Mouse (Mus musculus) liver, adult 2 months (tissue): ENCODE data around the gene Dbh. TPM values are rescaled to one million over a fixed set of nuclear protein-coding genes. Genes with fewer than 3 reads are reported as not detected.

Source experiments
- DNase-seq: peaks from one replicate; pipeline ENCODE4 v3.0.0-alpha.2; 2011; ENCODE audit warnings: low read depth, low spot score; ENCODE audit errors: extremely low read depth
- H3K27ac ChIP-seq: fragments of 200-500 bp; replicated peaks from 2 replicates; pipeline ENCODE4 v1.5.1; 2012; ENCODE audit warnings: low read depth, mild to moderate bottlenecking, control low read depth, inconsistent platforms, low read length; ENCODE audit not compliant: insufficient read depth
- H3K27me3 ChIP-seq: fragments of 200-500 bp; 2 replicates; pipeline ENCODE4 v1.6.1; 2012; ENCODE audit warnings: mild to moderate bottlenecking, moderate library complexity, low read length, inconsistent platforms; ENCODE audit not compliant: control insufficient read depth, insufficient read depth
- H3K36me3 ChIP-seq: fragments of 200-500 bp; 2 replicates; pipeline ENCODE4 v1.6.1; 2012; ENCODE audit warnings: low read length, inconsistent platforms; ENCODE audit not compliant: control insufficient read depth, insufficient read depth
- H3K4me1 ChIP-seq: fragments of 200-500 bp; 2 replicates; pipeline ENCODE4 v1.6.1; 2011; ENCODE audit warnings: low read length; ENCODE audit not compliant: control insufficient read depth, insufficient read depth
- H3K4me3 ChIP-seq: fragments of 200-500 bp; 2 replicates; pipeline ENCODE4 v1.5.1; 2011; ENCODE audit warnings: low read depth, mild to moderate bottlenecking, control low read depth, low read length, moderate library complexity; ENCODE audit not compliant: insufficient read depth
- H3K79me2 ChIP-seq: fragments of 200-500 bp; 2 replicates; pipeline ENCODE4 v1.6.1; 2012; ENCODE audit warnings: inconsistent platforms, mild to moderate bottlenecking, low read length, moderate library complexity; ENCODE audit not compliant: control insufficient read depth, insufficient read depth
- H3K9ac ChIP-seq: fragments of 200-500 bp; 2 replicates; pipeline ENCODE4 v1.6.1; 2012; ENCODE audit warnings: low read depth, mild to moderate bottlenecking, control low read depth, inconsistent platforms, low read length
- CTCF ChIP-seq: fragments of 200-500 bp; IDR thresholded peaks from 2 replicates; pipeline ENCODE4 v1.5.1; 2011; ENCODE audit warnings: low read depth, low read length, control low read depth
- POLR2A ChIP-seq: fragments of 200-500 bp; IDR thresholded peaks from 2 replicates; pipeline ENCODE4 v1.6.1; 2011; ENCODE audit warnings: low read length, control low read depth; ENCODE audit not compliant: insufficient read depth; ENCODE audit errors: extremely low read depth
- WGBS: fragments of 180-500 bp; shearing (Covaris S2); methylation state at CpG from one replicate; pipeline ENCODE4 v1.1.7; 2018; 5-methylcytosine and 5-hydroxymethylcytosine counted together
- polyA plus RNA-seq: library from polyadenylated mRNA; depleted of rRNA; stranded (reverse); fragments of >200 nt; gene quantifications from 2 replicates; pipeline ENCODE4 v1.2.3, GENCODE M21; 2012
- total RNA-seq: library from RNA; depleted of rRNA; stranded (reverse); fragments of >200 nt; gene quantifications from 2 replicates; pipeline ENCODE4 v1.2.3, GENCODE M21; 2014

Dbh gene
- total and polyA plus RNA-seq, 2 experiments: under 0.01 TPM; not detected in 1

DNA sequence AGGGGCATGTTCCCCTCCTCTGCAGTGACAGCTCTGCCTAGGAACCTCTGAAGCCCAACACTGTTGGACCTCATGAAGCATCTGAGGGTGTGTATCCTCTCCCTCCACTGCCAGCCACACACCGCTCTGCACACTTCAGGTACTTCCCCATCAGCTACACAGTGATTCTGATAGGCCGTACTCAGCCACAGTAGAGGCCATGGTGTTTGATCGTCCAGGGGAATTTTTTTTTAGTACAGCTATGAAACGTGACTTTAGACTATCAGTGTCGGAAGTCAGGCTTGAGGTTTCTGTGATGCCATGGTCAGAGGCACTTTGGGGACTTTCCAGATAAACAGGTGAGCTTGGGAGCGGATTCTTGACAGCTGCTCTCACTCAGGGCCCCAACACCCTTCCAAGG is 22.5 kb downstream of the Dbh start:
- TF ChIP-seq POLR2A (no peak), CTCF (no peak)
- no peak overlapping the region for H3K27ac ChIP-seq
- H3K36me3 ChIP-seq: peaks cover 18% of the 10 kb centered on the region; the same call in 1 of the 2 replicates
- H3K4me3 ChIP-seq: no peak overlapping the region
- H3K4me1 ChIP-seq: no peaks in the 10 kb centered on the region
- peak; percentile 28 for DNase-seq
- 67% methylated on average over 6 of the region's 6 CpGs for WGBS
- H3K9ac ChIP-seq: no peak overlapping the region
- H3K79me2 ChIP-seq: no peaks in the 10 kb centered on the region
- H3K27me3 ChIP-seq: no peaks in the 10 kb centered on the region

DNA sequence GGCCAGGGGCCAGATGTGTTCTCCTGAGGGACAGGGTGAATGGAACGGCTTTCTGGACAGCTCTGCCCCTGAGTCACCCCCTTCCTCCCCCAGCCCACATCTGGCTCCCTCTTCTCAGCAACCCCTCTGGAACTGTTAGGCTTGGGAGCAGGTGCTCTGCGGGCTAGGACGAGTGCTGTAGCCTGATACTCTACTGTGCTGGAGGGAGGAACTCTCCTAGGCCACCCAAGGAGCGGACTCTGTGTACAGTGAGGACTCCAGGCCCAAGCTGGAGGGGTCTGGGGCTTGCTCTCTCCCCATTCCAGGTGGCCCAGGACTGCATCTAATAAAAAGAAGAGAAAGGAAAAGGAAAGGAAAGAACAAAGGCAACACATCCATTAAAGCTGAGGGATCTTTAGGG is 25.0 kb downstream of the Dbh start:
- Histone ChIP-seq H3K36me3 (peaks cover 33% of the 10 kb centered on the region), H3K27me3 (no peaks in the 10 kb centered on the region), H3K79me2 (no peaks in the 10 kb centered on the region), H3K27ac (no peak overlapping the region), H3K4me3 (no peak overlapping the region), H3K4me1 (no peaks in the 10 kb centered on the region), H3K9ac (no peak overlapping the region)
- TF ChIP-seq CTCF (no peak), POLR2A (no peak)
- WGBS: 88% methylated on average over 4 of the region's 4 CpGs
- no peak for DNase-seq

DNA sequence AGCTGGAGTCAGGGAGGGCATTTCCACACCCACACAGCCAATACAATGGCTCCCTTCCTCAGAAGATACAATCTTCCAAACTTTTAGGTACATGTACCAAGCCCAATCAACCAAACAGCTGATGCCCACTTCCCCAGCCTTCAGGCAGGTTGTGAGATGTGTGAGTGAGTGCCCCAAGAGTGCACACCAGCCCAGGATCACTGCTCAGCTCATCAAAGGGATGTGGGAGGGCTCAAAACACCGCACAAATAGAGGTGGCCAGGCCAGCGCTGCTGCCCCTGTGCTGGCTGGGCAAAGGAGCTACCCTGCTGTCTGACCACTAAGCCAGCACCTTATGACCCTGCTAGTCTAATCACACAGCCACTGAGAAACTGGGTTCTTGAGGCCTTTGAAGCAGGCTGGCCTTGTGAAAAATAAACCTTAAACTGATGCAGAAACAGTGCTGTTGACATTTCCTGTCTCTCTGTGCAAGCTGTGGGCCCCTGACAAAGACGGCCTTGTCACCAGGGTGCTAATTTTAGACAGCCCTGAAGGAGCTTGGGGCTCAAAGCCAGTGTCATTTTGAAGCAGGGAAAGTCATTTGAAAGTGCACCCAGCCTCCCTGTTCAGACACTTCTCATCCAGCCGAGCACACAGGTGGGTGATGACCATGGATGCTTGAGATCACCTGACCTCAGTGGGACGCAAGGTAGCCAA is 33.7 kb downstream of the Dbh start:
- no peak overlapping the region for H3K4me3 ChIP-seq
- H3K4me1 ChIP-seq: peaks cover 6% of the 10 kb centered on the region; the same call in 1 of the 2 replicates
- H3K79me2 ChIP-seq: no peaks in the 10 kb centered on the region
- H3K36me3 ChIP-seq: peaks cover 27% of the 10 kb centered on the region
- no peak overlapping the region for H3K9ac ChIP-seq
- TF ChIP-seq POLR2A (no peak), CTCF (no peak)
- no peaks in the 10 kb centered on the region for H3K27me3 ChIP-seq
- WGBS: 73% methylated on average over 5 of the region's 5 CpGs
- H3K27ac ChIP-seq: no peak overlapping the region
- no peak for DNase-seq

DNA sequence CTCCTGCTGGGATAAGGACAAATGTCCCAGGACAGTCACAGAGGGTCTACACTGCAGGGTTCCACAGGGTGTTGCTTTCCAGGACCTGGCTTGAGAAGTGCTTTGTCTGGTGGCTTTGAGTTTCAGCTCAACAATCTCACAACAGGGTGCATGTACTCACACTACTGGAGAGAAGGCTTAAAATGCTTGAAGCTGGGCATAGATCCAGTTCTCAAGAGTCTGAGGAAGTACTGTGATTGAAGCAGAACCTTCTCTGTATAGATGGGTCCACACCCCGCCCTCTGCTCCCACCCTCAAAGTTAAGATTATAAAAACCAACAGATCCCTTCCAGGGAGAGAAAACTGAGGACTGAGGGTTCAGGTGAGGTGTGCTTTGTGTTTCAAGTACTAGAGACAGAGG is 35.6 kb downstream of the Dbh start:
- Histone ChIP-seq H3K27ac (no peak overlapping the region), H3K27me3 (no peaks in the 10 kb centered on the region)

DNA sequence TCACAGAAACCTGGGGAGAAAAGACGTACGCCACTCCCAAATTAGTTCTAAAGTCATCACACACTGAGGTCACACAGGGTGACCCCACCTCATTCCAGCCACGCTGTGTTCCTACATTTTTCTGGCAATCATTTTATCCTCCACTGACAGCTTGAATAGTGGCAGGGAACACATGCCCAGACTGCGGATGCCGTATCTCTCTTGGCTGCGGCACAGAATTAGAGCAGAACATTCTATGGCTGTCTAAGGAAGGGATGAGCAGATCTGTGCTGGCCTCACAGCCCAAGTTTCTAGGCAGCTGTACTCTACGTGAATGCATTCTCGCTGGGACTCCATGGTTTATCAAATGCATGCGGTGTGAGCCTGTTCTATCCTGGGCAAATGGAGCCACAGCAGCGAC is 40.6 kb downstream of the Dbh start:
- TF ChIP-seq POLR2A (no peak), CTCF (no peak)
- Histone ChIP-seq H3K79me2 (no peaks in the 10 kb centered on the region), H3K4me1 (peaks cover 31% of the 10 kb centered on the region), H3K36me3 (peaks cover 13% of the 10 kb centered on the region; the same call in 1 of the 2 replicates), H3K27me3 (no peaks in the 10 kb centered on the region), H3K9ac (no peak overlapping the region), H3K27ac (peak overlapping the region; percentile 3; the same call in 1 of the 2 replicates), H3K4me3 (no peak overlapping the region)
- DNase-seq: no peak
- 80% methylated on average over 10 of the region's 10 CpGs for WGBS

More for the DNA sequence above, 35.6 kb downstream of the Dbh start:
- peaks cover 6% of the 10 kb centered on the region; the same call in 1 of the 2 replicates for H3K4me1 ChIP-seq
- peaks cover 21% of the 10 kb centered on the region for H3K36me3 ChIP-seq
- no peaks in the 10 kb centered on the region for H3K79me2 ChIP-seq
- WGBS: 92% methylated on average over 1 of the region's 1 CpGs
- H3K9ac ChIP-seq: no peak overlapping the region
- H3K4me3 ChIP-seq: no peak overlapping the region
- no peak for TF ChIP-seq CTCF
- no peak for TF ChIP-seq POLR2A
- no peak for DNase-seq
